Mouse (Mus musculus): ENCODE data around the gene Map4k4. TPM values are rescaled to one million over a fixed set of nuclear protein-coding genes. Genes with fewer than 3 reads are reported as not detected.
A peak's percentile ranks its signal among the peaks of the same experiment; 100 is the strongest.

The Map4k4 gene
- total and polyA plus RNA-seq, 3 experiments = 0.04 to 0.21 TPM; not detected in 1

DNA sequence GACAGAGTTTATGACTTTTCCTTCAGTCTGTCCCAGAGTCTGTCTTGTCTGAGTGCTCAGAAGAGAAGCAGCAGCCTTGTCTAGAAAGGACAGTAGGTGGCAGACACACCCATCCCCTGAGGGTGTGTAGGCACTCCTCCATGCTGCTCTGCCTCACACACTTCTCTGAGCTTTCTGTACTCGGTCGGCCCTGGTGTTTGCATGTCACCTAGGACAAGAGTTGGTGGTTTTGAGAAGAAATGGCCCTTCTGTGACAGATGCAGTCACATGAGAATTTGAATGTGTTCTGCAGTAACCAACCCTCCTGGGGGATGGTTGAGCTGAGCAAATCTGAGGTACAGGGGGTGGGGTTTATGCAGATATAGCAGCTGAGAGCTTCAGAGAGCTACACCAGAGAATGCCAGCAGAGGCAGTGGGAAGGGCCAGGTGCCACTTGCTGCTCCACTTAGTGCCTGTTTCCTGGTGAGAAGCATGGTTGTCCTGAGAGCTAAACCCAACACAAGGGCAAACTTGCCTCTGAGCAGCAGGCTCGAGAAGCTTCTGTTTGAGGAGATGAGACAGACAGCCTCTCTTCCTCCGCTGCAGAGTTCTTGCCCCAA lies 101.5 kb downstream of the Map4k4 start:
- no peak for DNase-seq (ENCODE audit: low read depth, low spot score)
- Histone ChIP-seq H3K79me2 (ENCODE audit: control insufficient read depth, insufficient read depth, low read length, poor library complexity) (no peaks in the 10 kb centered on the region), H3K9me3 (replicated peaks; ENCODE audit: insufficient read depth, low read length) (no peaks in the 10 kb centered on the region), H3K27ac (ENCODE audit: control insufficient read depth, low read depth, low read length) (no peak overlapping the region), H3K4me1 (ENCODE audit: control insufficient read depth in 1 of 2, insufficient read depth in 2 of 2, low read length in 2 of 2) (no peaks in the 10 kb centered on the region), H3K4me3 (ENCODE audit: control insufficient read depth in 1 of 2, insufficient read depth in 1 of 2, low read depth in 2 of 2, low read length in 2 of 2) (no peak overlapping the region), H3K9ac (ENCODE audit: control insufficient read depth, low read depth, low read length, poor library complexity, severe bottlenecking) (no peak overlapping the region), H3K36me3 (ENCODE audit: control insufficient read depth in 1 of 2, insufficient read depth in 2 of 2, low read length in 2 of 2) (no peaks in the 10 kb centered on the region), H3K27me3 (ENCODE audit: control insufficient read depth in 1 of 2, insufficient read depth in 2 of 2, low read length in 2 of 2) (no peaks in the 10 kb centered on the region; a peak in 1 of 4 replicates)
- TF ChIP-seq CTCF (IDR thresholded peaks at IDR 0.05 in 2 of 3, conservative IDR thresholded peaks at IDR 0.05 in 1 of 3; ENCODE audit: control insufficient read depth in 1 of 3, insufficient read depth in 1 of 3, low read depth in 2 of 3, low read length in 3 of 3, poor library complexity in 1 of 3, severe bottlenecking in 1 of 3) (0 out of 6 replicates have a peak, but pooled peaks of 1 of the 3 experiments have one; percentile 1), MXI1 (IDR thresholded peaks at IDR 0.05; ENCODE audit: low read depth, low read length) (no peak)

DNA sequence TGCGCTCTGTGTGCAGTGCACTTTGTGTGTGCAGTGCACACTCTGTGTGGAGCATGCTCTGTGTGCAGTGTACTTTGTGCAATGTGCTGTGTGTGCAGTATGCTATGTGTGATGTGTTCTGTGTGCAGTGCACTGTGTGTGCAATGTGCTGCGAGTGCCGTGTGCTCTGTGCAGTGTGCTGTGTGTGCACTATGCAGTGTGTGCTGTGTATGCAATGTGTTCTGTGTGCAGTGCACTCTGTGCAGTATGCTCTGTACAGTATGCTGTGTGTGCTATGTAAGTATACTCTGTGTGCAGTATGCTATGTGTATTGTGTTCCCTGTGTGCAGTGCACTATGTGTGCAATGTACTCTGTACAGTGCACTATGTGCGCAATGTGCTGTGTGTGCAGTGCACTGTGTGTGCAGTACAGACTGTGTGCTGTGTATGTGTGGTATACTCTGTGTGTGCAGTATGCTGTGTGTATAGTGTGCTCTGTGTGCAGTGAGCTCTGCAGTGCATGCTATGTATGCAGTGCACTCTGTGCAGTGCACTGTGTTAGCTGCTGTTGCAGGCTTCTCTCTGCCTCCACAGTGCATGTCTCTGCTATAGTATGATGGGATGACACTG lies 105.4 kb downstream of the Map4k4 start:
- no peaks in the 10 kb centered on the region for H3K36me3 ChIP-seq (ENCODE audit: control insufficient read depth in 1 of 2, insufficient read depth in 2 of 2, low read length in 2 of 2)
- DNase-seq (ENCODE audit: low read depth, low spot score) = no peak
- no peaks in the 10 kb centered on the region for H3K4me1 ChIP-seq (ENCODE audit: control insufficient read depth in 1 of 2, insufficient read depth in 2 of 2, low read length in 2 of 2)
- TF ChIP-seq RCOR1 (IDR thresholded peaks at IDR 0.05; ENCODE audit: low read depth, low read length) (no peak), ZC3H11A (IDR thresholded peaks at IDR 0.05; ENCODE audit: low read depth, low read length) (no peak), CTCF (IDR thresholded peaks at IDR 0.05 in 2 of 3, conservative IDR thresholded peaks at IDR 0.05 in 1 of 3; ENCODE audit: control insufficient read depth in 1 of 3, insufficient read depth in 1 of 3, low read depth in 2 of 3, low read length in 3 of 3, poor library complexity in 1 of 3, severe bottlenecking in 1 of 3) (no peak), ETS1 (IDR thresholded peaks at IDR 0.05; ENCODE audit: low read depth, low read length) (no peak), ZKSCAN1 (IDR thresholded peaks at IDR 0.05; ENCODE audit: low read depth, low read length) (no peak), GATA1 (IDR thresholded peaks at IDR 0.05; ENCODE audit: low read depth, low read length) (no peak), SIN3A (IDR thresholded peaks at IDR 0.05; ENCODE audit: low read length) (no peak), TBP (IDR thresholded peaks at IDR 0.05; ENCODE audit: low read depth, low read length) (no peak), TCF12 (IDR thresholded peaks at IDR 0.05; ENCODE audit: low read depth, low read length) (no peak), MAX (IDR thresholded peaks at IDR 0.05; ENCODE audit: low read length) (no peak), ELF1 (IDR thresholded peaks at IDR 0.05; ENCODE audit: low read depth, low read length) (no peak), ZMIZ1 (IDR thresholded peaks at IDR 0.05; ENCODE audit: low read depth, low read length) (no peak), JUND (IDR thresholded peaks at IDR 0.05; ENCODE audit: low read depth, low read length) (no peak)
- H3K27me3 ChIP-seq (ENCODE audit: control insufficient read depth in 1 of 2, insufficient read depth in 2 of 2, low read length in 2 of 2) = no peaks in the 10 kb centered on the region; a peak in 1 of 4 replicates
- H3K9me3 ChIP-seq (replicated peaks; ENCODE audit: insufficient read depth, low read length) = no peaks in the 10 kb centered on the region
- H3K4me3 ChIP-seq (ENCODE audit: control insufficient read depth in 1 of 2, insufficient read depth in 1 of 2, low read depth in 2 of 2, low read length in 2 of 2) = no peak overlapping the region
- H3K27ac ChIP-seq (ENCODE audit: control insufficient read depth, low read depth, low read length) = no peak overlapping the region
- no peak overlapping the region for H3K9ac ChIP-seq (ENCODE audit: control insufficient read depth, low read depth, low read length, poor library complexity, severe bottlenecking)
- H3K79me2 ChIP-seq (ENCODE audit: control insufficient read depth, insufficient read depth, low read length, poor library complexity) = no peaks in the 10 kb centered on the region

All from MEL (cell line).